Mouse (Mus musculus) megakaryocyte, adult 5-6 weeks (primary cell): ENCODE measurements at regions not wholly inside any gene's neighbourhood (a gene's known extent, or its start where the extent isn't known, plus 50 kb on each side); places are given as distances from the start of the nearest gene placed in this dataset.

Experiments
- ATAC-seq: 2 replicates; pipeline ENCODE4 v1.8.0; 2016; ENCODE audit warnings: mild to moderate bottlenecking, inconsistent platforms; ENCODE audit not compliant: poor library complexity, severe bottlenecking

- ATAC-seq = no peak
Observed at GRCm38 (mm10) chr1:144452141-144452540, 115.3 kb downstream of the Rgs21 start.

GRCm38 (mm10) chr1:144451731-144452130, 115.7 kb downstream of the Rgs21 start:
- ATAC-seq = no peak

- no peak for ATAC-seq
Observed at GRCm38 (mm10) chr1:144436617-144437016, 130.8 kb downstream of the Rgs21 start.

GRCm38 (mm10) chr1:144432816-144433215, 134.7 kb downstream of the Rgs21 start:
- no peak for ATAC-seq

- no peak for ATAC-seq
Observed at GRCm38 (mm10) chr1:144431535-144432276, 135.8 kb downstream of the Rgs21 start.

GRCm38 (mm10) chr1:144421374-144421773, 146.1 kb downstream of the Rgs21 start:
- no peak for ATAC-seq

- ATAC-seq = peak; percentile 99
Observed at GRCm38 (mm10) chr1:144406387-144407383, 157.6 kb upstream of the Rgs1 start.

GRCm38 (mm10) chr1:144405724-144406123, 156.7 kb upstream of the Rgs1 start:
- no peak for ATAC-seq

GRCm38 (mm10) chr1:144405031-144405430, 156.0 kb upstream of the Rgs1 start:
- no peak for ATAC-seq

GRCm38 (mm10) chr1:144379991-144380594, 131.1 kb upstream of the Rgs1 start:
- peak; percentile 54; the same call in 1 of the 2 replicates for ATAC-seq

- peak; percentile 66 for ATAC-seq
Observed at GRCm38 (mm10) chr1:144374121-144374520, 125.1 kb upstream of the Rgs1 start.

GRCm38 (mm10) chr1:144367492-144367891, 118.5 kb upstream of the Rgs1 start:
- ATAC-seq = no peak

GRCm38 (mm10) chr1:144355560-144356310, 106.7 kb upstream of the Rgs1 start:
- ATAC-seq = peak; percentile 80

- ATAC-seq = no peak
Observed at GRCm38 (mm10) chr1:144355041-144355440, 106.0 kb upstream of the Rgs1 start.

- peak; percentile 67 for ATAC-seq
Observed at GRCm38 (mm10) chr1:144353320-144353719, 104.3 kb upstream of the Rgs1 start.

GRCm38 (mm10) chr1:144343820-144344219, 94.8 kb upstream of the Rgs1 start:
- no peak for ATAC-seq

- peak; percentile 51 for ATAC-seq
Observed at GRCm38 (mm10) chr1:144343299-144343698, 94.3 kb upstream of the Rgs1 start.

- no peak for ATAC-seq
Observed at GRCm38 (mm10) chr1:144337572-144337971, 88.5 kb upstream of the Rgs1 start.

- ATAC-seq = peak; percentile 96
Observed at GRCm38 (mm10) chr1:144330365-144331050, 81.5 kb upstream of the Rgs1 start.

- ATAC-seq = peak; percentile 89
Observed at GRCm38 (mm10) chr1:144319406-144319805, 70.4 kb upstream of the Rgs1 start.
